Mouse (Mus musculus): ENCODE data around the gene Arhgap33. TPM values are rescaled to one million over a fixed set of nuclear protein-coding genes. Genes with fewer than 3 reads are reported as not detected.
A peak's percentile ranks its signal among the peaks of the same experiment; 100 is the strongest.

The Arhgap33 gene
- polyA plus RNA-seq (2015; fragmentation: Nextera tagmentation; extraction: Ambion mirVana), result 7.7 and 9.3 TPM in 2 replicates

- Histone ChIP-seq H3K36me3 (peaks cover 29% of the 10 kb centered on the region), H3K4me1 (peaks cover 31% of the 10 kb centered on the region), H3K27me3 (no peaks in the 10 kb centered on the region), H3K4me2 (peak within 1 kb of the TSS; percentile 94), H3K4me3 (peak within 1 kb of the TSS; percentile 64), H3K9me3 (no peaks in the 10 kb centered on the region), H3K9ac (peak within 1 kb of the TSS; percentile 70), H3K27ac (peak within 1 kb of the TSS; percentile 59)
- WGBS, result under 1% methylated on average over 55 of the region's 84 CpGs
- ATAC-seq (ENCODE audit: borderline replicate concordance, extremely low read depth, low FRiP score, low TSS enrichment), result peak; percentile 94
Observed at GRCm38 (mm10) chr7:30534633-30535577, at the start of gene Arhgap33. Gene Arhgap33, minus strand, starts transcription at chr7:30535060.

- Histone ChIP-seq H3K9ac (no peak overlapping the region), H3K4me3 (no peak overlapping the region), H3K4me1 (peaks cover 12% of the 10 kb centered on the region), H3K27me3 (no peaks in the 10 kb centered on the region), H3K9me3 (no peaks in the 10 kb centered on the region), H3K27ac (no peak overlapping the region), H3K4me2 (no peak overlapping the region), H3K36me3 (peaks cover 74% of the 10 kb centered on the region)
- 91% methylated on average over 10 of the region's 10 CpGs for WGBS
- no peak for ATAC-seq (ENCODE audit: borderline replicate concordance, extremely low read depth, low FRiP score, low TSS enrichment)
Observed at GRCm38 (mm10) chr7:30584339-30584738, 49.5 kb upstream of the Arhgap33 start.

- no peak for ATAC-seq (ENCODE audit: borderline replicate concordance, extremely low read depth, low FRiP score, low TSS enrichment)
- Histone ChIP-seq H3K9ac (no peak overlapping the region), H3K27ac (no peak overlapping the region), H3K4me3 (no peak overlapping the region), H3K36me3 (peaks cover 99% of the 10 kb centered on the region), H3K4me2 (no peak overlapping the region), H3K27me3 (no peaks in the 10 kb centered on the region), H3K4me1 (peaks cover 1% of the 10 kb centered on the region; the same call in 1 of the 2 replicates), H3K9me3 (no peaks in the 10 kb centered on the region)
- WGBS, result 93% methylated on average over 16 of the region's 16 CpGs
Observed at GRCm38 (mm10) chr7:30581547-30581946, 46.7 kb upstream of the Arhgap33 start.

GRCm38 (mm10) chr7:30579950-30580349, 45.1 kb upstream of the Arhgap33 start:
- Histone ChIP-seq H3K4me2 (no peak overlapping the region), H3K27ac (no peak overlapping the region)

GRCm38 (mm10) chr7:30572969-30573368, 38.1 kb upstream of the Arhgap33 start:
- ATAC-seq (ENCODE audit: borderline replicate concordance, extremely low read depth, low FRiP score, low TSS enrichment), result no peak
- Histone ChIP-seq H3K27me3 (no peaks in the 10 kb centered on the region), H3K4me1 (no peaks in the 10 kb centered on the region), H3K36me3 (peaks cover 98% of the 10 kb centered on the region), H3K4me2 (no peak overlapping the region), H3K9me3 (no peaks in the 10 kb centered on the region), H3K9ac (no peak overlapping the region), H3K4me3 (no peak overlapping the region), H3K27ac (no peak overlapping the region)
- 73% methylated on average over 2 of the region's 2 CpGs for WGBS

More at GRCm38 (mm10) chr7:30579950-30580349, 45.1 kb upstream of the Arhgap33 start:
- no peaks in the 10 kb centered on the region for H3K9me3 ChIP-seq
- no peak for ATAC-seq (ENCODE audit: borderline replicate concordance, extremely low read depth, low FRiP score, low TSS enrichment)
- no peak overlapping the region for H3K9ac ChIP-seq
- 93% methylated on average over 8 of the region's 8 CpGs for WGBS
- H3K36me3 ChIP-seq, result peaks cover 99% of the 10 kb centered on the region
- no peaks in the 10 kb centered on the region for H3K27me3 ChIP-seq
- H3K4me3 ChIP-seq, result no peak overlapping the region
- no peaks in the 10 kb centered on the region for H3K4me1 ChIP-seq

- Histone ChIP-seq H3K27ac (no peak overlapping the region), H3K36me3 (peaks cover 95% of the 10 kb centered on the region), H3K4me3 (no peak overlapping the region), H3K9me3 (no peaks in the 10 kb centered on the region), H3K9ac (no peak overlapping the region), H3K27me3 (no peaks in the 10 kb centered on the region), H3K4me2 (no peak overlapping the region), H3K4me1 (no peaks in the 10 kb centered on the region)
- no peak for ATAC-seq (ENCODE audit: borderline replicate concordance, extremely low read depth, low FRiP score, low TSS enrichment)
- WGBS, result 89% methylated on average over 5 of the region's 5 CpGs
Observed at GRCm38 (mm10) chr7:30572389-30572788, 37.5 kb upstream of the Arhgap33 start.

- no peak overlapping the region for H3K4me2 ChIP-seq
- ATAC-seq (ENCODE audit: borderline replicate concordance, extremely low read depth, low FRiP score, low TSS enrichment), result no peak
- H3K27me3 ChIP-seq, result no peaks in the 10 kb centered on the region
- H3K4me1 ChIP-seq, result peaks cover 9% of the 10 kb centered on the region
- 85% methylated on average over 11 of the region's 11 CpGs for WGBS
- H3K27ac ChIP-seq, result no peak overlapping the region
- no peaks in the 10 kb centered on the region for H3K9me3 ChIP-seq
- no peak overlapping the region for H3K9ac ChIP-seq
- H3K4me3 ChIP-seq, result no peak overlapping the region
- H3K36me3 ChIP-seq, result peaks cover 69% of the 10 kb centered on the region
Observed at GRCm38 (mm10) chr7:30567555-30567954, 32.7 kb upstream of the Arhgap33 start.

- no peak overlapping the region for H3K4me3 ChIP-seq
- H3K27me3 ChIP-seq, result no peaks in the 10 kb centered on the region
- peaks cover 56% of the 10 kb centered on the region for H3K36me3 ChIP-seq
- ATAC-seq (ENCODE audit: borderline replicate concordance, extremely low read depth, low FRiP score, low TSS enrichment), result no peak
- H3K4me1 ChIP-seq, result peaks cover 14% of the 10 kb centered on the region
- no peak overlapping the region for H3K27ac ChIP-seq
- no peak overlapping the region for H3K4me2 ChIP-seq
- H3K9ac ChIP-seq, result no peak overlapping the region
- 77% methylated on average over 9 of the region's 9 CpGs for WGBS
- no peaks in the 10 kb centered on the region for H3K9me3 ChIP-seq
Observed at GRCm38 (mm10) chr7:30566033-30566432, 31.2 kb upstream of the Arhgap33 start.

- no peak within 1 kb of the TSS for H3K9ac ChIP-seq
- WGBS, result 93% methylated on average over 12 of the region's 12 CpGs
- H3K4me2 ChIP-seq, result peak within 1 kb of the TSS; percentile 79
- H3K36me3 ChIP-seq, result peaks cover 46% of the 10 kb centered on the region
- no peaks in the 10 kb centered on the region for H3K27me3 ChIP-seq
- peak within 1 kb of the TSS; percentile 91 for H3K4me3 ChIP-seq
- ATAC-seq (ENCODE audit: borderline replicate concordance, extremely low read depth, low FRiP score, low TSS enrichment), result no peak
- no peak within 1 kb of the TSS for H3K27ac ChIP-seq
- no peaks in the 10 kb centered on the region for H3K9me3 ChIP-seq
- H3K4me1 ChIP-seq, result peaks cover 17% of the 10 kb centered on the region
Observed at GRCm38 (mm10) chr7:30564970-30565571, 30.2 kb upstream of the Arhgap33 start, which contains the start of gene Igflr1. Gene Igflr1, plus strand, starts transcription at chr7:30565427.

GRCm38 (mm10) chr7:30563906-30564280, 29.0 kb upstream of the Arhgap33 start:
- WGBS, result 20% methylated on average over 6 of the region's 6 CpGs
- Histone ChIP-seq H3K27me3 (no peaks in the 10 kb centered on the region), H3K27ac (peak overlapping the region; percentile 98), H3K36me3 (peaks cover 34% of the 10 kb centered on the region), H3K9me3 (no peaks in the 10 kb centered on the region), H3K4me1 (peaks cover 22% of the 10 kb centered on the region), H3K4me2 (peak overlapping the region; percentile 79), H3K4me3 (peak overlapping the region; percentile 91), H3K9ac (peak overlapping the region; percentile 88)
- ATAC-seq (ENCODE audit: borderline replicate concordance, extremely low read depth, low FRiP score, low TSS enrichment), result no peak

GRCm38 (mm10) chr7:30563117-30563905, 28.5 kb upstream of the Arhgap33 start, which contains the start of the genes U2af1l4, Gm49396 and Psenen:
Gene U2af1l4, plus strand, starts transcription at chr7:30563301.
Gene Gm49396, plus strand, starts transcription at chr7:30563344.
Gene Psenen, minus strand, starts transcription at chr7:30563627.
- H3K27ac ChIP-seq, result peak within 1 kb of the TSS; percentile 98
- ATAC-seq (ENCODE audit: borderline replicate concordance, extremely low read depth, low FRiP score, low TSS enrichment), result peak; percentile 88

More at GRCm38 (mm10) chr7:30563117-30563905, 28.5 kb upstream of the Arhgap33 start, which contains the start of the genes U2af1l4, Gm49396 and Psenen:
- Histone ChIP-seq H3K4me1 (peaks cover 28% of the 10 kb centered on the region), H3K4me2 (peak within 1 kb of the TSS; percentile 79), H3K9me3 (no peaks in the 10 kb centered on the region), H3K9ac (peak within 1 kb of the TSS; percentile 88), H3K27me3 (no peaks in the 10 kb centered on the region), H3K4me3 (peak within 1 kb of the TSS; percentile 91), H3K36me3 (peaks cover 29% of the 10 kb centered on the region)
- under 1% methylated on average over 45 of the region's 45 CpGs for WGBS
